ENCODE assay signal across 8 mouse cellular contexts in genomic region chr16:95945389-95946311, GRCm38 (mm10). TPM values are rescaled to one million over a fixed set of nuclear protein-coding genes. Genes with fewer than 3 reads are reported as not detected.
DNase-seq lines count a peak whose midpoint lies in the region; ATAC-seq lines count a peak whose summit lies in the region.

No protein-coding gene starts in this region.

- H3K27me3 ChIP-seq in forebrain, embryonic 13.5 days: no peaks in the 10 kb centered on the region
- H3K27me3 ChIP-seq in lung, embryonic 15.5 days: no peaks in the 10 kb centered on the region

- no peaks in the 10 kb centered on the region for H3K9me3 ChIP-seq in forebrain, embryonic 13.5 days (replicated peaks)
- no peaks in the 10 kb centered on the region for H3K9me3 ChIP-seq in lung, embryonic 15.5 days

- H3K4me2 ChIP-seq in forebrain, embryonic 13.5 days: no peak overlapping the region
- H3K4me2 ChIP-seq in lung, embryonic 15.5 days: peak overlapping the region; percentile 43

- no peak overlapping the region for H3K27ac ChIP-seq in forebrain, embryonic 13.5 days
- H3K27ac ChIP-seq in lung, embryonic 15.5 days: peak overlapping the region; percentile 66

- H3K36me3 ChIP-seq in forebrain, embryonic 13.5 days (ENCODE audit: poor library complexity, severe bottlenecking): no peaks in the 10 kb centered on the region
- H3K36me3 ChIP-seq in lung, embryonic 15.5 days: no peaks in the 10 kb centered on the region

- H3K4me3 ChIP-seq in forebrain, embryonic 13.5 days: no peak overlapping the region
- no peak overlapping the region for H3K4me3 ChIP-seq in lung, embryonic 15.5 days

- ATAC-seq in cerebellum, adult (ENCODE audit: insufficient number of reproducible peaks, low FRiP score, low TSS enrichment): peak; percentile 63
- peak; percentile 53; the same call in 1 of the 2 replicates for ATAC-seq in forebrain, embryonic 13.5 days
- peak; percentile 83; the same call in 1 of the 2 replicates for ATAC-seq in lung, embryonic 15.5 days (ENCODE audit: borderline replicate concordance, extremely low read depth, low FRiP score, low TSS enrichment)

- peak; percentile 95 for DNase-seq in NIH3T3 (ENCODE audit: low read depth)
- peak; percentile 70 for DNase-seq in heart, postnatal 25 days (ENCODE audit: low spot score)
- DNase-seq in layer of hippocampus, adult 18-20 months (ENCODE audit: low spot score in 2 of 2): peak; percentile 58 to 85
- peak; percentile 88 for DNase-seq in retina, embryonic 14.5 days (ENCODE audit: low spot score)
- DNase-seq in thymus, postnatal 4 days: peak; percentile 70

- intact Hi-C loops in heart, postnatal 25 days (cut with DNase I): loop anchor here (1.0 to 5.0 kb wide), 6 partner anchors 85 to 338 kb away; partner anchors contain the start of gene Ets2

- H3K4me1 ChIP-seq in forebrain, embryonic 13.5 days: peaks cover 3% of the 10 kb centered on the region; the same call in 1 of the 2 replicates
- H3K4me1 ChIP-seq in lung, embryonic 15.5 days: peaks cover 22% of the 10 kb centered on the region

- H3K9ac ChIP-seq in forebrain, embryonic 13.5 days: no peak overlapping the region
- H3K9ac ChIP-seq in lung, embryonic 15.5 days: peak overlapping the region; percentile 8; the same call in 1 of the 2 replicates

- 26% methylated on average over 20 of the region's 20 CpGs for WGBS in forebrain, embryonic 13.5 days
- 16% methylated on average over 20 of the region's 20 CpGs for WGBS in lung, embryonic 15.5 days

RNA-seq across cellular contexts. Expression of gene Psmg1, which starts 45.1 kb away (rescaled TPM):
- 63.0 and 63.5 TPM in 2 replicates for polyA plus RNA-seq in forebrain, embryonic 13.5 days (2015; fragmentation: Nextera tagmentation; extraction: Ambion mirVana)
- total RNA-seq in heart, postnatal 25 days (2021): 10 to 100 TPM; 22.5 to 29.1 TPM
- 10 to 100 TPM; 15.3 to 19.0 TPM for total RNA-seq in layer of hippocampus, adult 18-20 months (2021)
- 88.5 and 95.9 TPM in 2 replicates for polyA plus RNA-seq in lung, embryonic 15.5 days (2015; fragmentation: Nextera tagmentation; extraction: Ambion mirVana)
